Mouse (Mus musculus) intestine, postnatal 0 days (tissue): ENCODE measurements around the gene Gm20458. TPM values are rescaled to one million over a fixed set of nuclear protein-coding genes. Genes with fewer than 3 reads are reported as not detected.

ENCODE experiments used
- ATAC-seq: fragments of 200-750 bp; cut with Nextera tagmentation; 2 replicates; pipeline ENCODE4 v1.8.0; 2017; ENCODE audit warnings: mild to moderate bottlenecking, moderate TSS enrichment, moderate library complexity
- H3K27ac ChIP-seq: fragments of 300-500 bp; sonication (generic); 2 replicates; pipeline ENCODE4 v1.5.1; 2014; ENCODE audit warnings: mild to moderate bottlenecking, low read depth, low read length, moderate library complexity
- H3K27me3 ChIP-seq: fragments of 300-500 bp; sonication (generic); replicated peaks from 2 replicates; pipeline ENCODE4 v1.6.1; 2014; ENCODE audit warnings: low read length, mixed read lengths; ENCODE audit not compliant: control insufficient read depth, insufficient read depth
- H3K36me3 ChIP-seq: fragments of 300-500 bp; sonication (generic); 2 replicates; pipeline ENCODE4 v1.6.1; 2014; ENCODE audit warnings: mild to moderate bottlenecking, moderate library complexity; ENCODE audit not compliant: control insufficient read depth, insufficient read depth
- H3K4me1 ChIP-seq: fragments of 300-500 bp; sonication (generic); replicated peaks from 2 replicates; pipeline ENCODE4 v1.6.1; 2014; ENCODE audit warnings: antibody characterized with exemption, low read length, mixed read lengths; ENCODE audit not compliant: control insufficient read depth, insufficient read depth
- H3K4me2 ChIP-seq: fragments of 300-500 bp; sonication (generic); replicated peaks from 2 replicates; pipeline ENCODE4 v1.6.1; 2014; ENCODE audit warnings: low read depth, mild to moderate bottlenecking, moderate library complexity
- H3K4me3 ChIP-seq: fragments of 300-500 bp; sonication (generic); 2 replicates; pipeline ENCODE4 v1.5.1; 2014; ENCODE audit warnings: low read depth, low read length
- H3K9ac ChIP-seq: fragments of 300-500 bp; sonication (generic); 2 replicates; pipeline ENCODE4 v1.6.1; 2014; ENCODE audit warnings: mild to moderate bottlenecking, low read depth, low read length
- H3K9me3 ChIP-seq: fragments of 300-500 bp; sonication (generic); 2 replicates; pipeline ENCODE4 v1.6.1; 2016; ENCODE audit warnings: mixed run types; ENCODE audit not compliant: control insufficient read depth
- CTCF ChIP-seq: sonication (generic); IDR thresholded peaks from 2 replicates; pipeline ENCODE4 v1.5.1; 2016; ENCODE audit warnings: low read depth, mild to moderate bottlenecking, control low read depth, antibody characterized with exemption, moderate library complexity
- WGBS: fragments of 180-500 bp; shearing (Covaris S2); extraction: QIAGEN DNeasy Blood & Tissue Kit; methylation state at CpG from one replicate; pipeline ENCODE4 v1.1.7; 2014; 5-methylcytosine and 5-hydroxymethylcytosine counted together
- polyA plus RNA-seq: library from polyadenylated mRNA; unstranded; fragments of >200 nt; fragmentation: Nextera tagmentation; extraction: Ambion mirVana; gene quantifications from 2 replicates; pipeline ENCODE4 v1.2.1, GENCODE M21; 2015

Gene Gm20458
- polyA plus RNA-seq, 1 experiment from 2014 or later = 21.4 TPM

DNA sequence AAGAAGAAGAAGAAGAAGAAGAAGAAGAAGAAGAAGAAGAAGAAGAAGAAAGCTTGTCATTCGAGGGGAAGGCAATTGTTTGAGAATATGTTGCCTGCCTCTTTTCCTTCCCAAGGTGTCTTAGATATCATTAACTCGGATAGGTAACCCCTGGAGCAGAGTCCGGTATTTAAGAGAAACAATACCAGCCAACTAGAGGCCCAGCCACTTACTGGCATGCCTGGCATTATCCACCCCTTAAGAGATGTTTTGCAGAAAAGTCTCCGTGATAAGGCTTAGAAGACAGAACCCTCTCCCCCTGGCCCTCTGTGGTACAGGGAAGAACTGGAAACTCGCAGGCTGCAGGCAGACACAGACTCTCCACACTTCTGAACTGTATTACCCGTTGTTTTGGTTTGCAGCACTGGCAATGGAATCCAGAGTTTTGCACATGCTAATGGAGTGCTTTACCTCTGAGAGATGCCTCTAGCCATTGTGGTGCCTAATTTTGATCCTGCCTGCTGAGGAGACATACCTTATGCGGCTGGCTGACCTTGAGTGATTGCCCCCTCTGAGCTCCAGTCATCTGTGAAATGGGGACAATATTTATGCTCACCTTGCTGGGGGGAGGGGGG, 6.8 kb upstream of the Gm20458 start:
- no peak overlapping the region for H3K4me2 ChIP-seq
- peaks cover 16% of the 10 kb centered on the region for H3K4me1 ChIP-seq
- no peaks in the 10 kb centered on the region for H3K36me3 ChIP-seq
- ATAC-seq = no peak
- H3K27me3 ChIP-seq = no peaks in the 10 kb centered on the region
- H3K9me3 ChIP-seq = no peaks in the 10 kb centered on the region
- H3K9ac ChIP-seq = no peak overlapping the region
- H3K4me3 ChIP-seq = no peak overlapping the region
- 62% methylated on average over 7 of the region's 7 CpGs for WGBS
- H3K27ac ChIP-seq = no peak overlapping the region
- TF ChIP-seq CTCF = no peak

DNA sequence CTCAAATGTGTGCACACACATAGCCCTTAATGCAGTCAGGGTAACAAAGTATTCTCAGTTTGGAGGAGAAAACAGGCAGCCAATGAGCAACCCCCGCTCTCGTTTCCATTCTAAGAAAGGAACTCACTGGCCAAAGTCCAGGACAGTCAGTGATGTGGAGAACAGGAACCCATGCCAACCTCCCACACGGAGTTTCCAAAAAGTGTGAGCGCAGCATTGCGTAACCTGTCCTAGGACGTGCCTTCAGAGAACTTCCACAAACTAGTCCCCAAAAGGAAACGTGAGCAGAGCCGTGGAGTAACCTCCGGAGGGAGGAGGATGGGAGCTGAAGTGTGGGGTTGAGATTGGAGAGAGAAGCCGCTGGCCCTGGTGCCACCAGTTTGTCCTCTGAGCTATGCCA, 5.9 kb upstream of the Gm20458 start:
- H3K27me3 ChIP-seq = no peaks in the 10 kb centered on the region
- peak overlapping the region; percentile 64; the same call in 1 of the 2 replicates for H3K27ac ChIP-seq
- no peaks in the 10 kb centered on the region for H3K36me3 ChIP-seq
- H3K9me3 ChIP-seq = no peaks in the 10 kb centered on the region
- no peak for TF ChIP-seq CTCF
- no peak overlapping the region for H3K9ac ChIP-seq
- 30% methylated on average over 10 of the region's 10 CpGs for WGBS
- H3K4me3 ChIP-seq = no peak overlapping the region
- H3K4me2 ChIP-seq = 0 out of 2 replicates have a peak overlapping the region, but pooled peaks have one; percentile 3
- peaks cover 16% of the 10 kb centered on the region; the same call in 1 of the 2 replicates for H3K4me1 ChIP-seq
- no peak for ATAC-seq

DNA sequence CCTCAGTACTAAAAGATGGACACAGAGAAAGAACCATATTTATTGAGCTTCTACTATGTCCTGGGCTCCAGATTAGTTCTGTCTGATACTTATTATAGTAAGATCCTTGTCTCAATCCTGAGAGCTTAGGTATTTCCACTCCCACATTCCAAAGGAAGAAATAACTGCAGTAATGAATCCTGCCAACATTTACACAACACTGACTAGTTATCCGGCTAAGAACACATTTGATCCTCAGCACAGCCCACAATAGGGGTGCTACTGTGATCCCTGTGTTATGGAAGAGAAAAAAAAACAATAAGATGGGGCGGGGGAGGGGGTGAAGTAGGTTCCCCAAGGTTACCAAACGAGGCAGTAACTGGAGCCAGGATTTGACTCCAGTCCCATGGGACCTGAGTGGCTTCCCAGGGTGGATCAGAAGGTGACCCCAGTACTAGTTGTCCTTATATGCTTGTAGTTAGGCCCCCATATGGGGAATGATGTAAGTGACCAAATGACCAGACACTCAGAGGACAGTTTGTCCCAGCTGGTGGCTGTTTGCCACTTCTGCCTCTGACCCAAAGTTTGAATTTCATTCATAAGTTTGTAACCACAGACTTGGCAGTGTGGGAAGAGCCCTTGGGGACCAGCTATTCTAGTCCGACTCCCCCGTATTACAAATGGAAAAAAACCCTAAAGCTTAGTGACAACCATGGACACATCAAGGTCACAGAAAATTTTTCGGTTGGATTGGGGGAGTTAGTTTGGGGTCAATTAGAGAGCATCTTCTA, 5.2 kb upstream of the Gm20458 start:
- peak overlapping the region; percentile 64; the same call in 1 of the 2 replicates for H3K27ac ChIP-seq
- 61% methylated on average over 6 of the region's 6 CpGs for WGBS
- TF ChIP-seq CTCF = no peak

DNA sequence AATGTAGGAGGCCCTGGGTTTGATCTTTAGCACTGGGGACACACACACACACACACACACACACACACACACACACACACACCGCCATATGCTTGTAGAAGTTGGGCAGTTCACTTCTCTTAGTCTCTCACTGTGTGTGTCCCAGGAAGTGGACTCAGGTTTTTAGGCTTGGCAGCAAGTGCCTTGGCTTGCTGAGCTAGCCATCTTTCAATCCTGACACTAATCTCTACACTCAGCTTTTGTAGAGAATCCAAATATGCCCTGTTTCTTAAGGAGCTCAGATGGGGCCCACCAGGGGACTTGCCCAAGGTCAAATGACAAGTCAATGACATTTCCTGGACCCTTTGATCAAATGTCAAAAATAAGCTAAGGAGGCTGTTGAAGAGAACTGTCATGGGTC, 4.4 kb upstream of the Gm20458 start:
- Histone ChIP-seq H3K4me2 (peak overlapping the region; percentile 60), H3K9me3 (no peaks in the 10 kb centered on the region), H3K4me1 (peaks cover 16% of the 10 kb centered on the region; the same call in 1 of the 2 replicates), H3K9ac (no peak overlapping the region), H3K27me3 (no peaks in the 10 kb centered on the region), H3K27ac (peak overlapping the region; percentile 79), H3K36me3 (no peaks in the 10 kb centered on the region), H3K4me3 (no peak overlapping the region)
- no peak for ATAC-seq
- WGBS = 46% methylated on average over 1 of the region's 1 CpGs
- no peak for TF ChIP-seq CTCF

More for the DNA sequence above, 5.2 kb upstream of the Gm20458 start:
- H3K4me3 ChIP-seq = no peak overlapping the region
- peak overlapping the region; percentile 3; the same call in 1 of the 2 replicates for H3K4me2 ChIP-seq
- H3K27me3 ChIP-seq = no peaks in the 10 kb centered on the region
- H3K9ac ChIP-seq = no peak overlapping the region
- no peak for ATAC-seq
- no peaks in the 10 kb centered on the region for H3K36me3 ChIP-seq
- no peaks in the 10 kb centered on the region for H3K9me3 ChIP-seq
- peaks cover 16% of the 10 kb centered on the region; the same call in 1 of the 2 replicates for H3K4me1 ChIP-seq

DNA sequence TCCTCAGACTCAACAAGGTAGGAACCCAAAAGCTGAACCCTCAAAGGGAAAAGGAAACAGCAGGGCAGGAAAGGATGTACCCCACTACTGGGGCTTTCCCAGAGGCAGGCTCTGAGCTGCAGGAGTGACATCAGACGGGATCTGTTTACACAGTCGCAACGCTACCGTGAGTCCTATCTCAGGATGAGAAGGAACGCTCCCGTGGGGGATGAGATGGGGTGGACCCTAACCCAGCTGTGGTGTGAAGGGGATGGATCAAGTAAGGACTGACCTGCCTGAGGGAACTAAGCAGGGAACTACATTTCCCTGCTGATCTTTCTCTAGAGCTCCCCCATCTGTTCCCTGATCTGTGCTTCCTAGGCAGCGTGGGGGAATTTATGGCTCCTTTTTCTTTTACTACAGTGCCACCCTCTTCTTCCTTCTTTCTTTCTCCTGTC, 3.9 kb upstream of the Gm20458 start, which contains the start of gene Sys1:
Sys1 (plus strand) TSS at position 101 of the 437 bp plus-strand sequence.
- Histone ChIP-seq H3K27me3 (no peaks in the 10 kb centered on the region), H3K9me3 (no peaks in the 10 kb centered on the region), H3K36me3 (no peaks in the 10 kb centered on the region), H3K9ac (no peak within 1 kb of the TSS), H3K4me3 (peak within 1 kb of the TSS; percentile 20; the same call in 1 of the 2 replicates), H3K4me2 (peak within 1 kb of the TSS; percentile 60), H3K27ac (peak within 1 kb of the TSS; percentile 79), H3K4me1 (peaks cover 18% of the 10 kb centered on the region; the same call in 1 of the 2 replicates)
- ATAC-seq = no peak
- WGBS = under 1% methylated on average over 7 of the region's 7 CpGs
- peak; percentile 63 for TF ChIP-seq CTCF

DNA sequence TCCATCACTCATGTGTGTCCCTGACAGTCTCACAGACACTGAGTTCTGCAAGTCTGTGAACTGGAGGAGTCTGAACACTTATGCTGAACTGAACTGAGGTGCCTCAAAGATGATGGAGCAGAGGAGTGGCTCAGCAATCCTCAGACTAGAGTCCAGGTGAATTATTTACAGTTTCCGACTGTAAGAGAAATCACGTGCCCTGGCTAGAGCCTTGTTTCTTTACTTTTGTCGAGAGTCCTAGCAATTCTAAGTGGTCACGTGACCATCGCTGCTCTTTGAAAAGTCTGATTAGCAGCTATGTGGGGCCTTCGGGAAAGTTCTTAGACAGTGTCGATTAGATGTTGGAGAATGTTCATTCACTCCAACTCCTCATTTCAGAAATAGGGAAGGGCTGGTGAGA, 2.8 kb upstream of the Gm20458 start:
- TF ChIP-seq CTCF = no peak
- 26% methylated on average over 7 of the region's 7 CpGs for WGBS
- ATAC-seq = peak; percentile 77
- Histone ChIP-seq H3K4me2 (peak overlapping the region; percentile 60), H3K4me3 (no peak overlapping the region), H3K36me3 (0 out of 2 replicates have a peak, but pooled peaks cover 2% of the 10 kb centered on the region), H3K9me3 (no peaks in the 10 kb centered on the region), H3K27ac (peak overlapping the region; percentile 79), H3K27me3 (no peaks in the 10 kb centered on the region), H3K9ac (no peak overlapping the region), H3K4me1 (peaks cover 18% of the 10 kb centered on the region; the same call in 1 of the 2 replicates)
